Mouse (Mus musculus) right cerebral cortex, postnatal 25 days (tissue): ENCODE measurements at regions not wholly inside any gene's neighbourhood (a gene's known extent, or its start where the extent isn't known, plus 50 kb on each side); places are given as distances from the start of the nearest gene placed in this dataset.
A peak's percentile ranks its signal among the peaks of the same experiment; 100 is the strongest.

Source experiments
- DNase-seq: peaks from one replicate; pipeline ENCODE4 v3.0.0; 2022

DNA sequence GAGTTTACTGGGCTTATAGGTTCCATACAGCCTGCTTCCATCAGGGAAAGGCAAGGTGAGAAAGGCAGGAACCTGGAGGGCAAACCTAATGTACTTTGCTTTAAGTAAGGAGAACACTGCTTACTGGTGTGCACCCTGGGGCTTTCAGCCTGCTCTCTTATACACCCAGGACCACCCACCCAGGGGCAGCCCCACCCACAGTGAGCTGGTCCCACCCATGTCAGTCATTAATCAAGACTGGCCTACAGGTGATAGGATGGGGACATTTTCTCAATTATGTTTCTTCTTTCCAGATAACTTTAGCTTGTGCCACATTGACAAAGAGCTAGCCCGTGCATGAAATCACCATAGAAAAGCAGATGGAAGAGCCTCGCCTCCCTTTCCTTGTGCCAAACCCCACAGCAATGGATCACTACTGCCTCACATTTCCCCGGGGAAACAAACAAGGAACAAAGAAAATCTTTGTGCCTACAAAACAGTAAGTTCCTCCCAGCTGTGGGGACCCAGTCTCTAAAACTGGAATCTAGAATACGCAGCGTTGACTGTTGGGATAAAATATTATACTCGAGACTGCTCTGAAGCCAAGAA lies 221.5 kb downstream of the Pdcd6ip start:
- no peak for DNase-seq

DNA sequence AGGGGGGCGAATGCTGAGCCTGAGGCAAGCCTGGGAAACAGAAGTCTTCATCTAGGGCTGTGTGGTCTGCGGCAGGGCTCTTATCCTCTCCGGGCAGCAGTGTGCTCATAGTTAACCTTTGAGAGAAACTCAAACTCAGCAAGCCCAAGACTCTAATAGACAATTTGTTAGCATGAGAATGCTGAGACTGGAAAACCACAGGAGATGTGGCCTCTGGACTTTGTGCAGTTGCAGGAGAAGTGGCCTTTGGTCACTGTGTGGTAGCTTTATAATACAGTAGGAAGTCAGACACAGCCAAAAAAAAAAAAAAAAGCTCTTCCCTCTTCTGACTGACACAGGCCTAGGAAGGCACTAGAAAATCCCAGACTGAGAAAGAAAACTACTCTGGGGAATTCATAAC lies 228.2 kb downstream of the Pdcd6ip start:
- no peak for DNase-seq

DNA sequence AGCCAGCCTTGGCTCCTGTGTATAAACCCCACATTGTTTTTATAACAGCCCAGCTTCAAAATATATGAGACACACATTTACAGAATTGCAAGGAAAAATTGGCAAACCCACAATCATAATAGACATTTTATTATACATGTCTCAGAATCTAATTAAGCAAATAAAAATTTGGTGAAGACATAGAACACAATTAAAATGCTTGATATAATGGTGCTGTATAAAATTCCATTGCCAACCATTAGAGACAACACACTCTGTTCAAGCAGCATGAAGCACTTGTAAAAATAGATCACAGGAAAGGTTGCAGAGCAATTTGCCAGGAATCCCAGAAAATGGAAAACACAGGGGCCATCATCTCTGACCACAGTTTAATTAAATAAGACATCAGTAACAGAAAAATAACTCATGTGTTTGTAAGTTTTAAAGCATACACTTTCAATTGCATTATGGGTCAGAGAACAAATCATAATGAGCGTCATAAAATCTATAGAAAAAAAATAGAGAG lies 229.2 kb downstream of the Pdcd6ip start:
- no peak for DNase-seq

DNA sequence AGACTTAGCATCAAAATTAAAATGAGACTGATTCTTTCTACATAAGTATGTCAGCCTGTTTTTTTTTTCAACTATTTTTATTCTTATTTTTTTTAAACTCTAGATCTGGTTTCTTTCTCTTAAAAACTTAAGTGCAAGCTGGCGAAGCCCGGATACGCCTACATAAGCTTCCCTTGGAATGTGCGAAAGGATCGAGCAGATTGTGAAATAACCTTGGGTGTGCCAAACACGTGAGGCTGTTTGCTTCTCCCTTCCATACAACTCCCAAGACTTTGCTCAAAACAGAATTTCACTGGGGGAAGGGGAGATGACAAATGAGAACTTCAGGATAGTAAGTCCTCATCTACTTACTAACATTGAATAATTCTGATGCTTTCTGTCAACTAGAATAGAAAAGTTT lies 236.3 kb downstream of the Pdcd6ip start:
- DNase-seq = peak; percentile 87

GRCm38 (mm10) chr9:113462888-113463287 lies 245.2 kb downstream of the Pdcd6ip start:
- no peak for DNase-seq

GRCm38 (mm10) chr9:113462267-113462887 lies 245.7 kb downstream of the Pdcd6ip start:
- no peak for DNase-seq

DNA sequence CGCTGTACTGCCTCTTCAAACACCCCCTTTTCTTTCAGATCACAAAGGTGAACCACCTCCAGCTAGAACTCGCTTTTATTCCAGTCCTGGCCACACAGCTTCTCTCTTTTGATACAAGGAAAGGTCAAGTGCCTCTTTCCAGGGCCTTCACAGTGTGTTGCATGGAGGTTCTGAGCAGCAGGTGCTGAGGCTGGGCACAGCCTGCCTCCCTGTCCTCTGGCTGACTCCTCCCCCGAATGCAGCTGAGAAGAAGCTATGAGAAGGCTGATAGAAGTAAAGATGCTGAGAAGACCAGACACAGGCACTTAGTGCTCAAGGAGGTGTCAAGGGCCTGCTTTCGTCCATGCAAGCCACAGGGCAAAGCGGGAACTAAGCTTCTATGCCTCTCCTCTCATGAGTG lies 248.2 kb downstream of the Pdcd6ip start:
- no peak for DNase-seq

DNA sequence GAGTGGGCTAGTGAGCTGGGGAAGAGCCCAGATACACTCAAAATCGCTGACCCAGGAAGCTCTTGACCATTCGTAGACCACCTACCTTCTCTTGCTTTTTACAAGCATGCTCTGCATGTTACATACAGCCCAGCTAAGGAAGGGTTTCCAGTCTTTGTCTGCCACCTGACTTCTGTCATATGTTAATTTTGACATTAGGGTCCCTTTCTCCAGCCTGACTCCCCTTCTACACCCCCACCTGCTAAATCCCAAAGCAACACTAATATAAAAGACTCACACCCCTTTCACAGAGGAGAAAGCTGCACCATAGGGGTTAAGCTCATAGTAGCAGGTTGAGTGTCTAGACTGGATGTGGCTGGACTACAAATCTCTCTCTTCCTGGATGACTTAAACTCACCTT lies 248.8 kb downstream of the Pdcd6ip start:
- no peak for DNase-seq

GRCm38 (mm10) chr9:113458741-113459154 lies 249.3 kb downstream of the Pdcd6ip start:
- no peak for DNase-seq

- no peak for DNase-seq
Measured at GRCm38 (mm10) chr9:113457169-113457850, 250.7 kb downstream of the Pdcd6ip start.

DNA sequence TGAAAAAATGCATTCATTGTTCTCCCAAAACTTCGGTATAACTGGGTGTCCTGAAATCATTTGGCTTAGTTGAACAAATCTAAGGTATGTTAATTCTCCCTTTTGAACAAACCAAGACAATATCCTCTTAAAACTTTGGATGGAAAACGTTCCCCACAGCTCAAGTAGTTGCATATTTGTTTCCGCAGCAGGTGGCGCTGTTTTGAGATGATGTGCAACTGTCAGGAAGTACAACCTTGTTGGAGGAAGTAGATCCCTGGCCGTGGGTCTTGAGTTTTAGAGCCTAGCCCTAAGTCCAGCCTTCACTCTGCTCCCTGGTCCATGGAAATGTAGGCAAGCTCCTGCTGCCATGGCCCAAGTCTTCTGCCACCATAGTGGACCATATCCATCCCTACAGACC lies 252.5 kb downstream of the Pdcd6ip start:
- no peak for DNase-seq

DNA sequence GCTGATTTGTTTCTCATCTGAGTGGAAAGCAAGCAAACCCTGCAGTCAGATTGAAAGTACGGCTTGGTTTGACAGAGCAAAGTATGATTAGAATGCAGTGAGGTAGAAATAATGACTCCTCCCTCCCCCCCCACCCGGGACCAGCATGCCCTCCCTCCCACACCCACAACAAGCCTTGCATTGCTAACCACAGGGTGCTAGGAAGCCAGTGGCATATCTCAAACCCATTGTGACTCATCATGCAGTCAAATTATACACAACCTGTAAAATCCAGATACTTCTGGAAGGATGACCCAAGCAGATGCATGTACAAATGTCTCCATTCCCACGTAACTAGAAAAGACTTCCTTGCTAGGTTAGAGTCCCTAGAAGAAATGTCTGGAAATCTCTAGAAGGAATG lies 254.8 kb downstream of the Pdcd6ip start:
- DNase-seq = no peak

GRCm38 (mm10) chr9:113441770-113442411 lies 266.2 kb downstream of the Pdcd6ip start:
- peak; percentile 75 for DNase-seq

DNA sequence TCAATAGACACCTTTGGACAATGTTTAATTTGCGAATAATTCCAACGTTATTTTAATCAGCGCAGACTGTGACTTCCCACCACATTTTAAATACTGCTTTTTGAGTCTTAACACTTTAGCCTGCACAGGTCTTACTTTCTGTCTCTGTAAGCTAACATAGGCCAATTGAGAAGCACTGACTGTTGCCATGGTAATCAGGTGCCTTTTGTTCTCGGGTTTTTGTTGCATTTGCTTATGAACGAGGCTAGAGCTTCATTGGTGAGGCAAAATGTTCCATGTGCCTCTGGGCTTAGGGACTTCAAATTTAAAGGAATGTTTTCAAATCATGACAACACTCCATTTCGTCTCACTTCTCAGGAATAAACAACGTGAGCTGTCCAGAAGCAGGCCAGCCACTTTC lies 269.7 kb downstream of the Pdcd6ip start:
- no peak for DNase-seq

GRCm38 (mm10) chr9:113435921-113436320 lies 272.1 kb downstream of the Pdcd6ip start:
- DNase-seq = no peak

GRCm38 (mm10) chr9:113433424-113433823 lies 274.6 kb downstream of the Pdcd6ip start:
- DNase-seq = no peak

- no peak for DNase-seq
Measured at GRCm38 (mm10) chr9:113432601-113433179, 275.4 kb downstream of the Pdcd6ip start.

- DNase-seq = no peak
Measured at GRCm38 (mm10) chr9:113430411-113430810, 277.6 kb downstream of the Pdcd6ip start.

DNA sequence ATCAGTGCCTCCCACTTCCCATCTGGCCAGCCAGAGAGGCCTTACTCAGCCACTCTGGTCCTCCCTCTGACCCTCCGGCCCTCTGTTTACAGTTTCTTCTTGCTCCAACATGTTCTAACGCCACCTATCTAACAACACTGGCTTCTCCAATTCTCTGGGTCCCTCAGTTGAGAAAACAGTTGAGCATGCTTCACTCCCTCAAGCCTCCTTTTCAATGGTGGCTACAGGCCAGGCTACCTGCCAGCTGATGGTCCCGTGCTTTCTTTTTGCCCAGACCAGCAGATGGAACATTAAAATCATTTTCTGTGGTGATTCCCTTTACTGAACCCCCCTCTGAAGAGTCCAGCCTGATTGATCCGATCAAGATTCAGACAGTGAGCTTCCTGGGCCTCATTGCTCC lies 280.8 kb downstream of the Pdcd6ip start:
- no peak for DNase-seq

- DNase-seq = no peak
Measured at GRCm38 (mm10) chr9:113426324-113426723, 281.7 kb downstream of the Pdcd6ip start.

GRCm38 (mm10) chr9:113421645-113422044 lies 286.4 kb downstream of the Pdcd6ip start:
- DNase-seq = no peak

- no peak for DNase-seq
Measured at GRCm38 (mm10) chr9:113421121-113421520, 286.9 kb downstream of the Pdcd6ip start.

- DNase-seq = no peak
Measured at GRCm38 (mm10) chr9:113419801-113420200, 288.3 kb downstream of the Pdcd6ip start.
